Mouse (Mus musculus): ENCODE data around the gene Il10.

The Il10 gene

DNA sequence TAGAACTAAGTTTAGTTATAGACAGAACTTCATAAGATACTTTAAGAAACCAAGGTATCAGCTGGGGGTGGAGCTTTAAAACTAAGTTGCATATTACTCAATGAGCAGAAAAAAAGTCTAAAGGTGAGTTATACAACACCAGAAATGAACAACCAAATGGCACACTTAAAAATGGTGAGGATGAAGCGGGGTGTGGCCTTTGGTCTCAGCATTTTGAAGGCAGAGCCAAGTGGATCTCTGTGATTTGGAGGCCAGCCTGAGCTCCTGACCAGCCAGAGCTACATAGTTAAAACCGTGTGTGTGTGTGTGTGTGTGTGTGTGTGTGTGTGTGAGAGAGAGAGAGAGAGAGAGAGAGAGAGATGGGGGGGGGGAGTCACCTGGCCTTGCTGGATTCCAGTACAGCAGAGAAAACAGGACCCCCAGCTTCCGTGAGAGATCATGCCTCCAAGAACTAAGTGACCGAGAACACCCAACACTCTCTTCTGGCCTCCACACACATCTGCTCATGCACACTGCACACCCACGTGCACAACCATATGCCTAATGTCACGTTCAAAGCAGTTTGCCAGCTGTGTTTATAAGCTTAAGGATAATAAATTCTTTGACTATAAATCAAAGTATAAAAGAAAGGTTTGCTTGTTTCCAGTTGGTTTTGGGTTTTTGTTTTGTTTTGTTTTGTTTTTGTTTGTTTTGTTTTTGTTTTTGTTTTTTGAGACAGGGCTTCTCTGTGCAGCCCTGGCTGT, 28.6 kb downstream of the Il10 start:
- intact Hi-C loops (cut with DNase I): no loop called here

- intact Hi-C loops (cut with DNase I): no loop called here
These were observed 29.3 kb downstream of the Il10 start for GRCm38 (mm10) chr1:131048946-131049345.

DNA sequence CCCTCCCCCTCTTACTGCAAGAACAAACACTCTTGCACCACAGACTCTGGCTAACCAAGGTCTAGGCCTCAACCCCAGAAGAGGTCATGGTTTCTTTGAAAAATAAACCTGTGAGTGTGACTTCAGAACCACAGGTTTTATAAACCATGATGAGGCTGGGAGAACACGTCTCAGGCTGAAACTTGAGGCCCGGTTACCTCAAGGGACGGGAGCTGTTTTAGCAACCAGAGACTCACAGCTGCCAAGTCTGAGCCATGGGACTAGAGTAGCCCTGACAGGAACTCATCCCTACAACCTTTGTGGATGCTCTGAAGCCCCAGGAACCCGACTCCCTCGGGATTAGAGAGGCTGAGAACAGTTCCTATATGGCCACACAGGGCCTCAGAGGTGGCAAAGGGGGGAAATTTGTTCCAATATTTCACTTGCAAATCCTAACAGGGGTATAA, 29.7 kb downstream of the Il10 start:
- intact Hi-C loops (cut with DNase I): no loop called here

DNA sequence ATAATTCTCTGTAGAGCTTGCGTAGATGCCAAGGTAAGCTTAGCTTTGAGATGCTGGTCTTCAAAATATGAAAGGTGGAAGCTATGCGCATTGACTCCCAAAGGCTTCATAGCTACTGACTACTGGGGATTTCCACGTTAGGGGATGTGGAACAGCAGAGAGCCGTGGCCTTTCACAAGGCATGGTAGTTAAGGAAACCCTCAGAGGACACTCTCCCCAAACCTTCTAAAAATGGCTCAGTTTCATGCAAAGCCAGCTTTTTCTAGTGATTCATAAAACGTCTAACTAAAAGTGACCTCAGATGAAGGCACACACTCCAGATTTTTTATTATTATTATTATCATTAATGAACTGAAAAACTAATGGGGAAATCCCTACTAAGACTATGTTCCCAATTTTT, 30.4 kb downstream of the Il10 start:
- intact Hi-C loops (cut with DNase I): loop anchor here (10.0 kb wide), 1 partner anchor 335 kb away; the partner anchor contains the start of genes Gm29427 and Yod1

DNA sequence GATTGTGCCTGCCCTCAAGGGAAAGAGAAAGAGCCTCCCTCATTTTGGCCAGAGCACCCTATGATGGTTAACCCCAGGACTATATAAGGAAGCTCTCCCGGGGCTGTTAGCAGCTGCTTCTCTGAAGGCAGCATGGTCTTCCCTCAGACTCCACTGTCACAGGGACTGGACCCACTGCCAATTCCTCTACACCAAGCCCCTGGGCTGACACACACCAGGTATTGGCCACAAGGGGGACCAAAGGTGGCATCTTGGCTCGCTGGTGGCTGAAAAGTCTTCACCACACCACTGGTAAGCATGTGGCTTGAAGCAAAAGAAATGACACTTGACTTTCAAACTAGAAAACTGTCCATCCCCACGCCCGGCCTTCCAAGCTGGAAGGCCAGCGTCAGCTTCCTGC, 31.0 kb downstream of the Il10 start:
- intact Hi-C loops (cut with DNase I): loop anchor here (10.0 kb wide), 1 partner anchor 336 kb away; the partner anchor contains the start of genes Gm29427 and Yod1

GRCm38 (mm10) chr1:131051073-131051472, 31.4 kb downstream of the Il10 start:
- intact Hi-C loops (cut with DNase I): loop anchor here (10.0 kb wide), 1 partner anchor 336 kb away; the partner anchor contains the start of genes Gm29427 and Yod1

DNA sequence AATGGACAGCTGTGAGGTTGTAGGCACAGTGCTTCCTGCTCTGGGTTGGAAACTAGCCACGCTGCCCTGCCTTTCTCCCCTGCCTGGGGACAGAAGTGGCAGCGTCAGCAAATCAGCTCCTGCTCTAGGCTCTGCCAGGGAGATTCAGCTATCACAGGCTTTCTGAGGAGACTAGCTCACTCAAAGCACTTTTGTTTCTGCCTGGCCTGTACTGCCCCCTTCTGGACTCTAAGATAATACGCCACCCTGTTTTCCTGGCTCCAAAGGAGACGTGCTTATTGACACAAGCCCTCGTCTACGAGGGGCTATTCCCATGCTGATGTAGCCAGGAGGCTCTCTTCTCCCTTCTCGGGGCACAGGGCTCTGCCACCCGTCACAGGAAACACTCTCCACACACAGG, 33.6 kb downstream of the Il10 start:
- intact Hi-C loops (cut with DNase I): loop anchor here (2.0 to 10.0 kb wide), 2 partner anchors 66 to 338 kb away; partner anchors contain the start of genes Gm29427 and Yod1

- intact Hi-C loops (cut with DNase I): loop anchor here (2.0 to 10.0 kb wide), 2 partner anchors 67 to 339 kb away; partner anchors contain the start of genes Gm29427 and Yod1
These were observed 34.0 kb downstream of the Il10 start for GRCm38 (mm10) chr1:131053656-131054055.

- intact Hi-C loops (cut with DNase I): loop anchor here (10.0 kb wide), 1 partner anchor 339 kb away; the partner anchor contains the start of genes Gm29427 and Yod1
These were observed 34.6 kb downstream of the Il10 start for GRCm38 (mm10) chr1:131054251-131054650.

DNA sequence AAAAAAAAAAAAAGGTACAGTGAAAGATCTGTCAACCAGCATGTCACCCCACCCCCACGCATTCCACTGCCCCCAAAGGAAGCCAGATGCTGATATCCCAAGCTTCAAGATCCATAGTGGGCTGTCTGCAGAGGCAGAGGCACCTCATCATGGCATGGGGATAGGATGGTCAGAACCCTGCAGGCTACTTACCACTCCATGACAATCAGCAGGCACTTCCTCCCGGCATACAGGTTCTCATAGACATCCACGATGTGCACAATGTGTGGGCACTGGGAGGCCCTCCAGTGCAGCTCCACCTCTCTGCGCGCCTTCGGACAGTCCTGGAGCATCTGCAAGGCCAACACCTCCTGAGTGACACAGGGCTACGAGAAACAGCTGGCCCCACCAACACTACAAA, 38.8 kb downstream of the Il10 start:
- intact Hi-C loops (cut with DNase I): loop anchor here (5.0 to 10.0 kb wide), 2 partner anchors 181 to 344 kb away; partner anchors contain the start of genes Gm29427 and Yod1

DNA sequence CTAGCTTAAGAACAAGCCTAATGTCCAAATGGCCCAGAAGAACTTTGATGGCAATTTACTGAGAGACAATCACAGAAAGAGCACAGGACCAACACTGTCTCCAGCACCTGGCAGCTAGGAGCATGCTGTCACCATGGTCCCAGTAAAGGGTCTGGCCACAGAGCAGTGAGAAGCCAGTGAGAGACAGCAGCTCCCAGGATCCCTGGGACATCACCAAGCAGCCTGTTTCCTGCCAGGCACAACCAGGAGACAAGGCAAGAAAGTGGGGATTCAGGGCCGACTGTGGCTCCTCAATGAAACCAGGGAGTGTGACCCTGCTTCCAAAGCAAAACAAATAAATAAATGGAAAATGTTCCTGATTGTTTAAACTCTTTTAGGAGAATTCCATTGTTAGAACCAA, 39.8 kb downstream of the Il10 start:
- intact Hi-C loops (cut with DNase I): loop anchor here (5.0 to 10.0 kb wide), 2 partner anchors 182 to 345 kb away; partner anchors contain the start of genes Gm29427 and Yod1

DNA sequence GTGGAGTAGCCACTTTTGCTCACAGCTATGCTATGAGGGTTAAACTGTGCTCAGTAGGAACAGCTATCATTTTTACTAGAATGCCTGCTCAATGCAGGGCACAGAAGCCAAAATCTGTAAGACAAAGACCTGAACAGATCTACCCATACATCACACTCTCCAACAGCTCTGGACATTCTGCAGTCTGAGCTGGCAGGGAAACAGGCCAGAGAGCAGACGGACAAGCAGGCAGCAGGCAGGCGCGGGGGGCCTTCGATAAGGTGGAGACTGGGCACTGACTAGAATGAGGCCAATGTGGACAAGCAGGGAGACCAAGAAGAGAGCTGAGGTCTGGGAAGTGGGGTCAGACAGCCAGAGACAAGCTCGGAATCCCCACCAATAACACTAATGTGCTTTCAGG, 40.2 kb downstream of the Il10 start:
- intact Hi-C loops (cut with DNase I): loop anchor here (5.0 to 10.0 kb wide), 2 partner anchors 183 to 345 kb away; partner anchors contain the start of genes Gm29427 and Yod1

GRCm38 (mm10) chr1:131060290-131061253, 40.9 kb downstream of the Il10 start:
- intact Hi-C loops (cut with DNase I): no loop called here

DNA sequence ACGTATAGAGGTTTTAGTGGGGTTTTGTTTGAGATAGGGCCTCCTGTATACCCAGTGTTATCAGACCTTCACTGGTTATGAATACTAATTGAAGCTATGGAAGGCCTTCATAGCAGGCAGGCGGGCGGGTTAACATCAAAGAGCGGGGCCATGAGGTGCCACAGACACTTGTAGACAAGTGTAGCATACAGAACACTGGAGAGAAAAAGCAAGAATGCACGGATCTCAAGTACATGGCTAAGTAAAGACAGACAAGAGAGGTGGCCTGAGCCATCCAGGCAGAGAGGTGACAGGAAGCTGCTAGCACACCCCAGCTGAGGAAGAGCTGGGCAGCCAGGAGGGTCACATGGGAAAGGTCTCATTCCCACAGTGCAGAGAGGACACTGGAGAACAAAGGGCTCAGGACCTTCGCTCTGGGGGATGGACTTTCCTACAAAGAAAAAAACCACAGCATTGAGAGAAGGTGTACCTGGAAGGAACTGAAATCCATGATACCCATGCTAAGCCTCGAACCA, 42.2 kb downstream of the Il10 start:
- intact Hi-C loops (cut with DNase I): no loop called here

GRCm38 (mm10) chr1:131062821-131063220, 43.2 kb downstream of the Il10 start:
- intact Hi-C loops (cut with DNase I): no loop called here

DNA sequence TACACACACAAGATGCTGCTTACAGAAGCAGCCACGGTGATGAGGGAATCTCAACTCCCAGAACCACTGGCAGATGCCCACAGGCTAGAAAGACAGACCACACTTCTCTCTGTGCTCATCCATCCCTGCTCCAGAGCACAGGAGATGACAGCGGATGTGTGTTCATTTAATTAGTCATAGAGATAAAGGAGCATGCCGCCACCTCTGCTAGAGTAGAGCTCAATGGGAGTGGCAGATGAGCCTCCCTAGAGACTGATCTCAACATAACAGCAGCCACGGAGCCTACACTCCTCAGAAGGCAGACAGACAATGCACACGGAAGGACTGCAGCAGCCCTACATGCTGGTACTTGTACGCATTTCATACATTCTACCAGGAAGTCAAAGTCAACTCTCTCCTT, 44.6 kb downstream of the Il10 start:
- intact Hi-C loops (cut with DNase I): no loop called here

DNA sequence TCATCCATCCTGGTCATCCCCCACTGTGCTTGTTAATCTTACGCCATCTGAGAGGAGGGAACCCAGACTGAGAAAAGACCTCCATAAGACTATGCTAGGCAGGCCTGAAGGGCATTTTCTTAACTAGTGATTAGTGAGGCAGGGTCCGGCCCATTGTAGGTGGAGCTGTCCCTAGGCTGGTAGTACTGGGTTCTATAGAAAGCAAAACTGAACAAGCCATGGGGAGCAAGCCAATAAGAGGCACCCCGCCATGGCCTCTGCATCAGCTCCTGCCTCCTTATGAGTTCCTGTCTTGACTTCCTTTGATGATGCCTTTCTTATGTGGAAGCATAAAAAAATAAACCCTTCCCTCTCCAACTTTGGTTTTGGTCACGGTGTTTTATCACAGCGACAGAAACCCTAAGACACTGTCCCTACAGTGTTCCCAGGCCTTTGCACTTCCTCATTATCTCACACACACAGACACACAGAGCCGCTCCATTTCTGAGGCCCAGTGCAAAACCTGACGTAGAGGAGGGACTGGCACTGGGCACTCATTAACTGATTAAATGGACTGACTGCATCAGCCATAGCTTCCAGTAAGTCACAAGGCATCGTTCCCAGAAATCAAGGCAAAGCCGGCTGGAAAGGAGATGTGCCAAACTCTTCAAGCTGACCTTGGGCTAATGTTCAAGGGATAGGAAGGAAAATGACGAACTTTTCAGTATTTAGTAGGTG, 48.5 kb downstream of the Il10 start:
- intact Hi-C loops (cut with DNase I): no loop called here

DNA sequence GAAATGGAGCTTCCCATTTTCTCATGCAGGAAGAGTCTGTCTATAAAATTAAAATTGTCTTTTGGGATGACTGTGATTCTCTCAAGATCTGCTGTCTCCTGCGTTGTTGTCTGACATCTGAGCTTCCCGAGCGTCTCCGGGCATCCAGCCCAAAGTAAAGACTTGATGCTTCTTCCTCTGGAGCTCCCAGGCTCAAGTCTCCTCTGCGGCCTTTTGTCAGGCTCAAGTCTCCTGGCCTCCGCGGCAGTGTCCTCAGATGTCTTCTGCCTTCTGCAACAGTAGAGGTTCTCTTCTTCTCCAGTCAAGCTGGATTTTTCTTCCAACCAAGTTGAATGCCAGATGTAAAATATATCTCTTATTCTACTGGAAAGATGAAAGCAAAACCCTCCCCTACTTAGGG, 49.4 kb downstream of the Il10 start:
- intact Hi-C loops (cut with DNase I): no loop called here

GRCm38 (mm10) chr1:131072376-131072990, 52.8 kb downstream of the Il10 start:
- intact Hi-C loops (cut with DNase I): no loop called here

- intact Hi-C loops (cut with DNase I): no loop called here
These were observed 54.9 kb downstream of the Il10 start for GRCm38 (mm10) chr1:131074524-131074938.

Measured in adrenal gland (tissue).